Mouse (Mus musculus) MEL (cell line): ENCODE data around the gene Tbc1d1. TPM values are rescaled to one million over a fixed set of nuclear protein-coding genes. Genes with fewer than 3 reads are reported as not detected.

Source experiments
- DNase-seq: peaks from one replicate; pipeline ENCODE4 v3.0.0; 2011; ENCODE audit warnings: low read depth, low spot score
- H3K27ac ChIP-seq: 2 replicates; pipeline ENCODE4 v1.5.1; 2012; ENCODE audit warnings: low read depth, mild to moderate bottlenecking, control low read depth, low read length, moderate library complexity; ENCODE audit not compliant: control insufficient read depth
- H3K27me3 ChIP-seq, 2 experiments: fragments of 150-350 bp in 1 of 2; sonication (generic) in 1 of 2; 2 replicates each; pipeline ENCODE4 v1.6.1; 2012; ENCODE audit warnings: low read length in 2 of 2, mild to moderate bottlenecking in 2 of 2, improper control_type of control experiment in 1 of 2, moderate library complexity in 1 of 2; ENCODE audit not compliant: insufficient read depth in 2 of 2, control insufficient read depth in 1 of 2
- H3K36me3 ChIP-seq, 2 experiments: 2 replicates each; pipeline ENCODE4 v1.6.1; 2012 to 2014; ENCODE audit warnings: low read length in 2 of 2, improper control_type of control experiment in 1 of 2, inconsistent platforms in 1 of 2, mild to moderate bottlenecking in 1 of 2; ENCODE audit not compliant: insufficient read depth in 2 of 2, control insufficient read depth in 1 of 2
- H3K4me1 ChIP-seq, 2 experiments: fragments of 150-350 bp in 1 of 2; sonication (generic) in 1 of 2; 2 replicates each; pipeline ENCODE4 v1.6.1; 2012; ENCODE audit warnings: low read length in 2 of 2, improper control_type of control experiment in 1 of 2, mild to moderate bottlenecking in 1 of 2; ENCODE audit not compliant: insufficient read depth in 2 of 2, control insufficient read depth in 1 of 2
- H3K4me3 ChIP-seq, 2 experiments: fragments of 150-350 bp in 1 of 2; sonication (generic) in 1 of 2; 2 replicates each; pipeline ENCODE4 v1.5.1; 2012; ENCODE audit warnings: low read depth in 2 of 2, low read length in 2 of 2, mild to moderate bottlenecking in 2 of 2, moderate library complexity in 2 of 2, control low read depth in 1 of 2, improper control_type of control experiment in 1 of 2; ENCODE audit not compliant: control insufficient read depth in 1 of 2, insufficient read depth in 1 of 2
- H3K79me2 ChIP-seq: 2 replicates; pipeline ENCODE4 v1.6.1; 2012; ENCODE audit warnings: mild to moderate bottlenecking, low read length, moderate library complexity; ENCODE audit not compliant: control insufficient read depth, poor library complexity, insufficient read depth
- H3K9ac ChIP-seq: 2 replicates; pipeline ENCODE4 v1.6.1; 2012; ENCODE audit warnings: low read depth, mild to moderate bottlenecking, control low read depth, low read length, moderate library complexity; ENCODE audit not compliant: control insufficient read depth, poor library complexity, severe bottlenecking
- H3K9me3 ChIP-seq: fragments of 150-350 bp; sonication (generic); replicated peaks from 2 replicates; pipeline ENCODE4 v1.6.1; 2012; ENCODE audit warnings: mild to moderate bottlenecking, low read length, improper control_type of control experiment, moderate library complexity; ENCODE audit not compliant: insufficient read depth
- CHD2 ChIP-seq: IDR thresholded peaks from 2 replicates; pipeline ENCODE4 v1.6.1; 2011; ENCODE audit warnings: low read length, improper control_type of control experiment
- ELF1 ChIP-seq: IDR thresholded peaks from 2 replicates; pipeline ENCODE4 v1.6.1; 2014; ENCODE audit warnings: low read depth, mild to moderate bottlenecking, inconsistent platforms, low read length, improper control_type of control experiment, moderate library complexity
- ETS1 ChIP-seq: IDR thresholded peaks from 2 replicates; pipeline ENCODE4 v1.6.1; 2012; ENCODE audit warnings: low read depth, mild to moderate bottlenecking, inconsistent platforms, low read length, improper control_type of control experiment, moderate library complexity
- HCFC1 ChIP-seq: IDR thresholded peaks from 2 replicates; pipeline ENCODE4 v1.6.1; 2012; ENCODE audit warnings: low read depth, mild to moderate bottlenecking, inconsistent platforms, low read length, improper control_type of control experiment, moderate library complexity
- MAFK ChIP-seq: IDR thresholded peaks from 2 replicates; pipeline ENCODE4 v1.6.1; 2011; ENCODE audit warnings: low read depth, mild to moderate bottlenecking, low read length, improper control_type of control experiment, borderline replicate concordance
- MAX ChIP-seq: IDR thresholded peaks from 2 replicates; pipeline ENCODE4 v1.6.1; 2011; ENCODE audit warnings: low read length, improper control_type of control experiment
- MEF2A ChIP-seq: IDR thresholded peaks from 2 replicates; pipeline ENCODE4 v1.6.1; 2014; ENCODE audit warnings: low read depth, mild to moderate bottlenecking, inconsistent platforms, low read length, improper control_type of control experiment; ENCODE audit not compliant: poor library complexity, insufficient replicate concordance, severe bottlenecking; ENCODE audit errors: extremely low read depth
- MXI1 ChIP-seq: IDR thresholded peaks from 2 replicates; pipeline ENCODE4 v1.6.1; 2011; ENCODE audit warnings: mild to moderate bottlenecking, low read depth, low read length, improper control_type of control experiment
- MYC ChIP-seq: IDR thresholded peaks from 2 replicates; pipeline ENCODE4 v1.6.1; 2011; ENCODE audit warnings: low read depth, mild to moderate bottlenecking, low read length, improper control_type of control experiment, moderate library complexity
- POLR2A ChIP-seq, 2 experiments: IDR thresholded peaks; 2 replicates each; pipeline ENCODE4 v1.6.1; 2011 to 2012; ENCODE audit warnings: low read length in 2 of 2, mild to moderate bottlenecking in 2 of 2, control low read depth in 1 of 2, improper control_type of control experiment in 1 of 2, low read depth in 1 of 2, moderate library complexity in 1 of 2; ENCODE audit not compliant: control insufficient read depth in 1 of 2, insufficient read depth in 1 of 2, poor library complexity in 1 of 2
- POLR2AphosphoS5 ChIP-seq: IDR thresholded peaks from 2 replicates; pipeline ENCODE4 v1.6.1; 2012; ENCODE audit warnings: low read depth, borderline replicate concordance, mild to moderate bottlenecking, inconsistent platforms, low read length, moderate library complexity, mixed read lengths
- SIN3A ChIP-seq: IDR thresholded peaks from 2 replicates; pipeline ENCODE4 v1.6.1; 2012; ENCODE audit warnings: low read length, improper control_type of control experiment, inconsistent platforms
- TAL1 ChIP-seq: IDR thresholded peaks from 2 replicates; pipeline ENCODE4 v1.6.1; 2012; ENCODE audit warnings: mild to moderate bottlenecking, inconsistent platforms, low read length, moderate library complexity, mixed read lengths
- TBP ChIP-seq: IDR thresholded peaks from 2 replicates; pipeline ENCODE4 v1.8.0; 2011; ENCODE audit warnings: low read depth, low read length, improper control_type of control experiment
- USF1 ChIP-seq: IDR thresholded peaks from 2 replicates; pipeline ENCODE4 v1.6.1; 2014; ENCODE audit warnings: low read depth, mild to moderate bottlenecking, inconsistent platforms, low read length, improper control_type of control experiment, moderate library complexity
- ZC3H11A ChIP-seq: IDR thresholded peaks from 2 replicates; pipeline ENCODE4 v1.6.1; 2012; ENCODE audit warnings: low read depth, mild to moderate bottlenecking, inconsistent platforms, low read length, improper control_type of control experiment
- ZNF384 ChIP-seq: IDR thresholded peaks from 2 replicates; pipeline ENCODE4 v1.6.1; 2012; ENCODE audit warnings: low read depth, mild to moderate bottlenecking, inconsistent platforms, low read length, improper control_type of control experiment
- polyA plus RNA-seq, 2 experiments: library from polyadenylated mRNA; stranded (reverse) in 1 of 2; unstranded in 1 of 2; fragments of >175 nt in 1 of 2; fragments of >200 nt in 1 of 2; gene quantifications; 2 replicates each; pipeline versions ENCODE4 v1.2.1 to v1.2.4; 2012; ENCODE audit warnings: low replicate concordance in 2 of 2, low read depth in 1 of 2; ENCODE audit not compliant: insufficient read length in 2 of 2, insufficient read depth in 1 of 2, missing spikeins in 1 of 2
- total RNA-seq: library from RNA; depleted of rRNA; stranded (reverse); fragments of 300-350 nt; gene quantifications from 2 replicates; pipeline ENCODE4 v1.2.3, GENCODE M21; 2012

The Tbc1d1 gene
- total and polyA plus RNA-seq, 3 experiments = 22.5 to 24.4 TPM; not detected in 1

GRCm38 (mm10) chr5:64345761-64346160, 189.7 kb downstream of the Tbc1d1 start:
- H3K4me1 ChIP-seq = peaks cover 2 to 10% of the 10 kb centered on the region in 2 experiments; a peak in 2 of 4 replicates
- no peak overlapping the region for H3K27ac ChIP-seq
- no peak overlapping the region for H3K9ac ChIP-seq
- no peaks in the 10 kb centered on the region for H3K9me3 ChIP-seq
- H3K79me2 ChIP-seq = no peaks in the 10 kb centered on the region
- no peak overlapping the region for H3K4me3 ChIP-seq
- TF ChIP-seq TAL1 = no peak
- H3K27me3 ChIP-seq = no peaks in the 10 kb centered on the region
- H3K36me3 ChIP-seq = peaks cover 0 to 10% of the 10 kb centered on the region in 2 experiments; a peak in 3 of 4 replicates
- no peak for DNase-seq

DNA sequence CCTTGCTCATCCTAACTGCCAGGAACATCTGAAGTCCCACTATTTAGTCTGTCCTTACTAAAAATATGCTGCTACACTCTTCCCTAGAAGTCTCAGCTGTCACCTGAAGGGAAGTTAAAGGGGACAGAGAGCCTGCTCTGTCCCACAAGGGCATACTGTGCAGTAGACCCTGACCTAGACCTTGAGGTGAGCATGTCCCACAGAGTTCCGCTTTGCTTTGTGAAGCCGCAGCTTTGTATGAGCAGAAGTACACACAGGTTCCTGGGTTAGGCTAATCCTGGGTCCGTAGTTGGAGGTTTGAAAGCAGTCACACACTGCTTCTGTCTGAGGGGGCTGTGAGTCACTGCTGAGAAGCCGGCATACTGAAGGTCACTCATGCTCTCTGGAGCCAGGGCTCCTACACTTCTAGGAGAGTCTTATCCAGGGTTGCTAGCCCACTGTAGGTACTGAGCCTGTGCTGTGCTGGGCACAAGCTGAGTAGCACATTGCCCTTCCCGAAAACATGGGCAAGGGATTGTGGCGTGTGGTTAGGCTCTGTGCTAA, 190.3 kb downstream of the Tbc1d1 start:
- H3K9ac ChIP-seq = no peak overlapping the region
- no peaks in the 10 kb centered on the region for H3K79me2 ChIP-seq
- TF ChIP-seq CHD2 (no peak), HCFC1 (no peak), ZC3H11A (no peak), MXI1 (no peak), SIN3A (no peak), TBP (no peak), ZNF384 (no peak), MYC (no peak), MAFK (no peak), ELF1 (no peak), USF1 (no peak), POLR2AphosphoS5 (no peak), MAX (no peak), MEF2A (no peak), POLR2A (IDR thresholded peaks at IDR 0.05; ENCODE audit: control insufficient read depth in 1 of 2, insufficient read depth in 1 of 2, low read depth in 1 of 2, low read length in 2 of 2, poor library complexity in 1 of 2) (no peak), ETS1 (no peak)
- no peak overlapping the region for H3K4me3 ChIP-seq
- H3K27me3 ChIP-seq = no peaks in the 10 kb centered on the region
- H3K36me3 ChIP-seq = peaks cover 0 to 9% of the 10 kb centered on the region in 2 experiments; a peak in 3 of 4 replicates
- no peak for DNase-seq
- peaks cover 1 to 10% of the 10 kb centered on the region in 2 experiments; a peak in 2 of 4 replicates for H3K4me1 ChIP-seq
- H3K27ac ChIP-seq = no peak overlapping the region
- no peaks in the 10 kb centered on the region for H3K9me3 ChIP-seq
